Mouse (Mus musculus): Measurements from ENCODE around the gene Ffar1.

Gene Ffar1

GRCm38 (mm10) chr7:30861464-30861863 is at the start of gene Ffar1:
Ffar1 (minus strand) TSS chr7:30861564.
- in situ Hi-C loops (cut with MboI, MseI) = loop anchor here (5.0 kb wide), 1 partner anchor 49 kb away; no protein-coding TSS in a partner anchor

GRCm38 (mm10) chr7:30909773-30910172 is 48.4 kb upstream of the Ffar1 start:
- in situ Hi-C loops (cut with MboI, MseI) = no loop called here

DNA sequence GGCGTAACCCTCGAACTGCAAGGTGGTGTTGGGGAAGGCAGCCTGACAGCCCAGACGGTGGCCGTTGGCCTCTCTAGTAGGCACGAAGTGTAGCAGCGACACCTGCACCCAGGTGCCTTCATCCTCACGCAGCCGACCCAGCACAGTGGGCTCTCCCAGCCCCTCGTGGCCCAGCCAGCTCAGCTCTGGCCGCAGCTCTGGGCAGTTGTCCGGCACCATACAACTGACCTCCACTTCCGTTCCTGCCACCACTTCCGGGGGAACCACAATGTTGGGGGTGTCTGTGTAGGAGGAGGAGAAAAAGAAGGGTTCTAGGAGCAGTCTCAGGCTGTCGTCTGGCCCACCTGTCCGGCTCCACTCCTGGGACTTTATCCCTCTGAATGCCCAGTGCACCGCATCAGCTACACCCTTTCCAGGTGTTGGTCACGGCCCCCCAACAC is 47.6 kb upstream of the Ffar1 start:
- in situ Hi-C loops (cut with MboI, MseI) = no loop called here

GRCm38 (mm10) chr7:30908277-30908991 is 47.1 kb upstream of the Ffar1 start:
- in situ Hi-C loops (cut with MboI, MseI) = no loop called here

- in situ Hi-C loops (cut with MboI, MseI) = no loop called here
Observed at GRCm38 (mm10) chr7:30904042-30904441, 42.7 kb upstream of the Ffar1 start.

DNA sequence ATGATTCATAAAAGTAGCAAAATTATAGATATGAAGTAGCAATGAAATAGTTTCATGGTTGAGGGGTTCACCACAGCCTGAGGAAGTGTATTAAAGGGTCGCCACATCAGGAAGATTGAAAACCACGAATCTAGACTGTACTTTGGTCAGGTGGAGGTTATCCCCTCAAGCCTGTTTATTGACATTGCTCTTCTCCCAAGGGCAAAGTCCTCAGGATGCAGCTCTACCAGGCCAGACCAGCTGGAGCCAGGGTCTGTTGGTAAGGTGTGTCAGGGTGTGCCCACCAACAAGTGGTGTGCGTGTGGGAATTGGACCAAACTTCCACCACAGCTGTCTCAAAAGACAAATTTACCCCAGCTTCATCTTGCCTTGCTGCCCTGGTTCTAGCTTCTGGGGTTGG is 33.9 kb upstream of the Ffar1 start:
- in situ Hi-C loops (cut with MboI, MseI) = no loop called here

- in situ Hi-C loops (cut with MboI, MseI) = no loop called here
Observed at GRCm38 (mm10) chr7:30892515-30892914, 31.2 kb upstream of the Ffar1 start.

- in situ Hi-C loops (cut with MboI, MseI) = no loop called here
Observed at GRCm38 (mm10) chr7:30891746-30892145, 30.4 kb upstream of the Ffar1 start.

GRCm38 (mm10) chr7:30890681-30891080 is 29.3 kb upstream of the Ffar1 start:
- in situ Hi-C loops (cut with MboI, MseI) = no loop called here

DNA sequence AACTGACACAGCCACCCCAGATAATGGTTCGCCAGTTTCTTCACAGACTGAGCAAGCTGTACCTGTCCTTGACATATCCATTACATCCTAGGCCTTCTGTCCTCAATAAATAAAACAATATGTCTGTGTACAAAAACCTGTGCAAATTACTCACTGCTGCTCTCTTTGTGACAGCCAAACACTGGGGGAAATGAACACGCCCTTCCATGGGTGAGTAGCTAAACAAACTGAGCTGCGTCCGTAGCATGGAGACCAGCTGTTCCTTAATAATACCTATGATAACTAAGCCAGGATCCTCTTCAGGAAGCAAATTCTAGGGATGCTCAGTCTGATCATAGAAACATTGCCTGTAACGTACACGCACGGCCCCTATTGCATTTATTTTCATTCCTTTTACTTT is 27.4 kb upstream of the Ffar1 start:
- in situ Hi-C loops (cut with MboI, MseI) = no loop called here

DNA sequence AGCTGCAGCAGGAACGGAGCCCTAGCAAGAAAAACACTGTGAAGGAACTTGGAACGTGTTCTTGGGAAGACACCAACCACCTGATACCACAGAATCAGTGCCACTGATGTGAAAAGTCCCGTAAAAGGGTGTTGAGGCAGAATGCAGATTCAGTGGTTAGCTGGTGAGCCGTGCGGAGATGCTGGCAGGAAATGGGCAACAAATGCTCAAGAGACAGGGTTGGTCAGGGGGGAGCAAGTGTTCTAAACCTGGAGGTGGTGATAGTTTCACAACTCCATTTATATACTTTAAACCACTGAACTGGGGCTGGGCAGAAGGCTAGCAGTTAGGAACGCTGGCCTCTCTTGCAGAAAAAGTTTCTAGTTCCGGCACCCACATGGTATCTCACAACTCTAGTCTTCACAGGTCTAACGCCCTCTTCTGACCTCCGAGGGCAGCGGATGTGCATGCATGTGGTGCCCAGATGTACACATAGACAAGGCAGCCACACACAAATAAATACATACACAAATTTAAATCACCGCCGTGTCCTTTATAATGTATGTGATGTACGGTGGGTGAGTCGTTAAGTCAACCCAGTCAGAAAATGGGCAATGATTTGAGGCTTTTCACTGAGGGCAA is 26.3 kb upstream of the Ffar1 start:
- in situ Hi-C loops (cut with MboI, MseI) = no loop called here

- in situ Hi-C loops (cut with MboI, MseI) = no loop called here
Observed at GRCm38 (mm10) chr7:30886852-30887251, 25.5 kb upstream of the Ffar1 start.

DNA sequence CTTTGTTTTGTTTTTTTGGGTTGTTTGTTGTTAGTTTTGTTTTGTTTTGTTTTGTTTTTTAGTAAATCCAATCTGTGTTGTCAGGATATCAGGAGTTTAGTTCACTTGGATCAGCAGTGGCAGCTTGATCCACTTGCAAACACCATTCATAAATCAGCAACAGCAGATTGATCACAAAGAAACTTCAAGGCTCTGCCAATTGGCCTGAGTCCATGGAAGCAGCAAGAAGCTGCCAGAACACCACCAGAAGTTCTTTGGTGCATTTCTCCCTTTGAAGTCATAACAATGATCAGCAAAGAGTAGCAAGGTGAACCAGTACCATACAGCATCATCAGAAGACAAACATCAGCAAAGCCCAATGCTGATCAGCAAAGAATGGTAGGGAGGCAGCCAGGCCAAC is 22.7 kb upstream of the Ffar1 start:
- in situ Hi-C loops (cut with MboI, MseI) = no loop called here

GRCm38 (mm10) chr7:30881367-30881766 is 20.0 kb upstream of the Ffar1 start:
- in situ Hi-C loops (cut with MboI, MseI) = no loop called here

GRCm38 (mm10) chr7:30880176-30880575 is 18.8 kb upstream of the Ffar1 start, which contains the start of gene Cd22:
Cd22 (minus strand) TSS chr7:30880342.
- in situ Hi-C loops (cut with MboI, MseI) = no loop called here

DNA sequence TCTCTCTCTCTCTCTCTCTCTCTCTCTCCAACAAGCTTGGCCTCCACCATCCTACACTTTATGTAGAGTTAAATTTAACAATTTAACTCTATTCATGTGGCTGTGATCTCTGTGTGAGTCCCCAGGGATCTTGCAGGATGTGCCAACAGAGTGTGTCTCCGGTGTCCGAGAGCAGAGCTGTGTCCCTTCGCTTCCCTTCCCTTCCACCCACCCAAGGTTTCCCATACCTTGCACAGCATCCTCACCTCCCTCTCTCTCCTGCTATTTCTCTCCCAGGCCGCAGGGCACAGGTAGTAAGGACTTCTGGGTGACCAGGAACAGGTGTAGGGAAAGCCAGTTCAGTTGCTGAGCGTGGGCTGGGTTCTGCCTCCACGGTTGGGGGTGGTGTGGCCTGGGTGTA is 17.6 kb upstream of the Ffar1 start:
- in situ Hi-C loops (cut with MboI, MseI) = no loop called here

GRCm38 (mm10) chr7:30873083-30873482 is 11.7 kb upstream of the Ffar1 start:
- in situ Hi-C loops (cut with MboI, MseI) = no loop called here

GRCm38 (mm10) chr7:30863386-30863785 is 2.0 kb upstream of the Ffar1 start:
- in situ Hi-C loops (cut with MboI, MseI) = loop anchor here (5.0 kb wide), 1 partner anchor 51 kb away; no protein-coding TSS in a partner anchor

DNA sequence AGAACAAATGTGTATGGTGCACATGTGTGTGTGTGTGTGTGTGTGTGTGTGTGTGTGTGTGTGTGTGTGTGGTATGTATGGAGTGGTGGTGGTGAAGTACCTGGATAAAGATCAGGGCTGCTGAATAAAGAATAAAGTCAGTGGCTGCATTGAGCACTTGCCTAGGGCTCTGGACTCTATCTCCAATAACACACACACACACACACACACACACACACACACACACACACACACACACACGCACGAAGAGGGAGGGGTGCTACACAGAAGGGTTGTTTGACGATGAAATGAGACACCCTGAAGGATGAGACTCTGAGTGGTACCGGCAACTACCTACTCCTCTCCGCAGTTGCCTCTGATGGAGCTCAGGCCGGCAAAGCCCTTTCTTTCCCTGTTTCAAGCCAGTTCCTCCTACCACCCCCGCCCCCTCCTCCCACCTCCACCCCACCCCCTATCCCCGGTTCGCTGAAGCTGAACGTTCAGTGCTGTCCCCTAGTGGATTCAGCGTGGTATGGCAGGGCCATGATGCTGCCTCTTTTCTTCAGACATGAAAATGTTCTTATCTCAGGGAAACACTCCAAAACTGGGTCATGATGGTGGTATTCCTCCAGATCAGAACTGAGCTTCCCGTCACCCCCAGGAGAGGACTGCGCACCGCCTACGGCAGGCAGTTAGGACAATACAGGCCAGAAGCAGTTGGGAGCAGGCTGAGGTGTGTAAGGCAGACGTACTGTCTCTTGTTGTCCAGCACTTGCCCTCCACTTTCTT is 1.5 kb downstream of the Ffar1 start:
- in situ Hi-C loops (cut with MboI, MseI) = loop anchor here (5.0 kb wide), 1 partner anchor 48 kb away; no protein-coding TSS in a partner anchor

GRCm38 (mm10) chr7:30859290-30859634 is 2.1 kb downstream of the Ffar1 start:
- in situ Hi-C loops (cut with MboI, MseI) = no loop called here

- in situ Hi-C loops (cut with MboI, MseI) = no loop called here
Observed at GRCm38 (mm10) chr7:30857746-30858145, 3.6 kb downstream of the Ffar1 start.

- in situ Hi-C loops (cut with MboI, MseI) = no loop called here
Observed at GRCm38 (mm10) chr7:30856078-30856477, 5.3 kb downstream of the Ffar1 start, which contains the start of gene Ffar3. Ffar3 (minus strand) TSS chr7:30856178.

Measured in T-helper 1 cell (primary cell).